Mouse (Mus musculus): ENCODE measurements around the gene Cltc.
A peak's percentile ranks its signal among the peaks of the same experiment; 100 is the strongest.
"Not testable (repeated sequence)": the region's sequence is repeated elsewhere in the genome, so short reads cannot be mapped to it uniquely, and the experiment has no call there.

Cltc gene

DNA sequence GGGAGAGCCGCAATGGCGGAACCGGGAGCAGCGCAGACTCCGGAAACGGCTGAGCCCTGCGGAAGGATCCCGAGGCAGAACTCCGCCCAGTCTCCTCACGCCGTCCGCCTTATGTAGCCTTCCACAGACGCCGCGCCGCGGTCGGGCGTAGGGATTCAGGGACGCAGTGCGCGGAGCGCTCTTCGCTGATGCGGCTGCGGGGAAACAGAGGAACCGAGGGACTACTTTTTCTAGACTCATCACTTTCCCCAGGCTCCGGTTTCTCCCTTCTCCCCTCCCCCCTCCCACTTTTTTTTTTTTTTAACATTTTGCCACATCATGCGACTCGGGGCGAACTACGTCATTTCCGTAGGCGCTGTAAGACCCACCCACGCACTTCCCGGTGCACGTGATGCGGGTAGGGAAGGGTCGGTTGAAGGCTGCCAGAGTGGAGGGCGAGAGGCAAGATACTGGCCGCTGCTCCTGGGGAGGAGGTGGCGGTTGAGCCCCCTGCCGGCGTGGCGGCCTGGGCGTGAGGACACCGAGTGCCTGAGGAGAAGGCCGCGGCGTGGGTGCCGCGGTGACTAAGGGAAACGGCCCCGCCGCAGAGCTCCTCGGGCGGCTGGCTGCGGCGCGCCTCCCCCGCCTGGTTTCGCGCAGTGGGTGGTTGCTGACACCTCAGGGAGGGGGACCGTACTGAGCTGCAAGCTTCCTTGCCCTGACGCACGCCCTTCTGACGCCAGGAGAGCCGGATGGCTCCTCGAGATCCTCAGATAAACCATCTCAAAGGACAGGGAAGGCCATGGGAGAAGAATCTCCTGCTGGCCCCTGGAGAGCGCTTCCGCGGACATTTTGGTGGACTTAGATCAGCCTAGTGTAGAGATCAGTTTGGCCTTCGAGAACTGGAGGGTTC, at the start of gene Cltc:
TSS of gene Cltc (minus strand) at position 86 of the 892 bp plus-strand sequence.
- peak; percentile 96 to 97 for DNase-seq (ENCODE audit: low spot score in 2 of 2)

DNA sequence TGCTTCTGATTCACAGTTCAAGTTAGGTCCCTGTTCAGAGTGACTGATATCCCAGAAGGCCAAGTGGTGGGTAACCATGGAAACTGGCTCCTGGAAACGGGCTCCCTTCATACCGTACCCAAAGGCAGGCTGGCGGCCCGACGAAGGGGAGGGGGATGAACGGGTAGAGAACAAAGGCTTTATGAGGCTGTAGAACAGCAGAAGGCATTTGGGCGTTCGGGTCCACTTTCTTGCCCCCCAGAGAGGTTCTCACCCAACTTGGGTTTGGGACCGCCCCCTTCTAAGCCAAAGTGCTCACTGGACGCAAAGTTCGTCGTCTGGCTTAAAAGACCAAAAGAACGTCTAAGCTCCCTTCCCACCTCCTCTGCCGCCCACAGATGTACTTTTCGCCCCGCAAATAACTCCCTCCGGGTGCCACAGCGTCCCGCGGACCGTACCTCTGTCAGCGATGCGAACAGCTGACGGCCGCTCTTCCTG, 49.7 kb upstream of the Cltc start:
- peak; percentile 32 to 38 for DNase-seq (ENCODE audit: low spot score in 2 of 2)

DNA sequence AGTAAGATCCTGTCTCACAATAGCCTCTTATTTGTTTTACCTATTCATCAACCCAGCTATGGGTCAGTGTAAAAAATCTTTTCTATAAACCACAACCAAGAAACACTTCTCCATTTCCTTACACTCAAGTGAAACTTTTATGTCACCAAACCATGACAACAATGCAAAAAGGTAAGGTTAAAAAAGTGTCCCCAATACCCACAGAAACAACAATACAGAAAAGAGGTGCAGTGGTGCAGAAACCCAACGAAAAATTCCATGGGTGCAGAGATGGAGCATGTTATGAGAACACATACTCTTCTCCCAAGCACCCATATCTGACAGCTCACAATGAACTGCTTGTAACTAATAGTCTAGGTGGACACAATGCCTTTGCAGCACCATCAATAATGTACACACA, 36.8 kb upstream of the Cltc start:
- no peak for DNase-seq (ENCODE audit: low spot score in 2 of 2)

DNA sequence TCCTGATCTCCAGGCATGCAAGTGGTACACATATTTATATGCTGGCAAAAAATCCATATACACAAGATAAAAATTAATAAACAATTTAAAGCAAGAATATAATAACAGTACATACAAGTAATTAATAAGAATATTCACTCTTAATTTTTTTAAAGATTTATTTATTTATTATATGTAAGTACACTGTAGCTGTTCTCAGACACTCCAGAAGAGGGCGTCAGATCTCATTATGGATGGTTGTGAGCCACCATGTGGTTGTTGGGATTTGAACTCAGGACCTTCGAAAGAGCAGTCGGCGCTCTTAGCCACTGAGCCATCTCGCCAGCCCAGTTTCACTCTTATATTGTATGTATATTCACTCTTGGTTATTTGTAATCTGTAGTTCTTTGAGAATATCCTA, 30.1 kb upstream of the Cltc start:
- not testable (repeated sequence) for DNase-seq (ENCODE audit: low spot score in 2 of 2)

DNA sequence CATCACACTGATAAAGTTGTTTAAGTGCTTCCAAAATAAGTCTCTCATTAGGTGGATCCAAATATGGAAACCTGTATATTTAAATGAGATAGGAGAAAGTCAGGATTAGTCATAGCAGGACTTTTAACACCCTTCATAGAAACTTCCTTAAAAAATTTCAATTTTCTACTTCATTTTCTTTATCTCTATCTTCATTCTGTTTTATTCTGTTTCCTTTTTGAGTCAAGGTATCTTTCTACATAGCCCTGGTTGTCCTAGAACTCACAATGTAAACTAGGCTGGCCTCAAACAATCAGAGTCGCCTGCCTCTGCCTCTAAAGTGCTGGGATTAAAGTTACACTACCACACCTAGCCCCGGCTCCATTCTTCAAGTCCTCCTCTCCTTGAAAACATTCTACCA, 28.4 kb upstream of the Cltc start:
- DNase-seq (ENCODE audit: low spot score in 2 of 2) = no peak

DNA sequence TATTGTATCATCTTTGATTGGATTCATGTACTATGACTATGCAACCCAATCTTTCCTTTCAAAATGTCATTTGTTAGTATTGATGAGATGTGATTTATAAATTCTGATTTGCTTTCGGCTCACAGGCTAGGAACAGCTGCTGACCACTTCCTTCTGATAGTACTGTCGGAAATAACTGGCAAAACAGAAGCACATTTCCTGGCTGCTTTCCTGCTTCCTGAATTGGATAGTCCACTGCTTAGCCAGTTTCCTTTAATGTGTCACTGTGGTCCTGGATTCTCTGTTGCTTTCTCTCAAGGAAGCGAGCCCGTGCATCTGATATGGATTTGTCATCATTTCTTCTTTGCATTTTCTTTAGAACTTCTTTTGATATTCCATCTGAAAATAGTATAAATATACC, 12.5 kb upstream of the Cltc start:
- peak in 1 of 2 experiments; percentile 13 for DNase-seq (ENCODE audit: low spot score in 2 of 2)

DNA sequence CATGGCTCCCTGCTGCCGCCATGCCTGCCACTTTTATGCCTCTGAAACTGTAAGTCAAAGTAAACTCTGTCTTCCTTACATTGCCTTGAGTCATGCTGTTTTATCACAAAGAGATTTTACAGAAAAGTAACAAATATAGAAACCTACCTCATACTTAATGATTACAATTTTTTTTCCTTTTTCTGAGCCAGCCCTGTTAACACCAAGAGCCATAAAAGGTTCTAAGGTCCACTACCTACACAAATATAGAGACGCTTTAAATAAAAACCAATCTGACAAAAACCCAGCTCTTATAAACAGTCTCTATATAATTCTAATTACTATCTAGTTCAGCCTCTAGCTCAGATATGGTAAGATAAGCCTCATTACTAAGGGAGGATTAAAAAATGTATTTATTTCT, 7.1 kb upstream of the Cltc start:
- no peak for DNase-seq (ENCODE audit: low spot score in 2 of 2)

DNA sequence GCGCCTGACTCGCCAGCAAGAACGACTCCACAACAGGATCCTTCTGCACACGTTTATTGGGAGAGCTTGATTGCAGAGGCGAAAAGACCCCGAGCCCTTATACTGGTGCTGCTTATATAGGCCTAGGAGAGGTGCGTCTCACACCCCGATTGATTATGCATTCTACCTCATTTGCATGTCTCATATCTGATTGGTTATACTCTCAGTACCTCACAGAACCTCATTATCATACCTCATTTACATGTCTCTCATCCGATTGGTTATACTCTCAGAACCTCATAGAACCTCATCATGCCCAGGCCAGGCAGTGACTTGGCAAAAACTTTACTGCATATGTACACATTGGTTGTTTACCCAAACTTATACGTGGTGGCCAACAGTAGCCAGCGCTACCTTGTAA, 5.8 kb upstream of the Cltc start:
- DNase-seq (ENCODE audit: low spot score in 2 of 2) = not testable (repeated sequence)

DNA sequence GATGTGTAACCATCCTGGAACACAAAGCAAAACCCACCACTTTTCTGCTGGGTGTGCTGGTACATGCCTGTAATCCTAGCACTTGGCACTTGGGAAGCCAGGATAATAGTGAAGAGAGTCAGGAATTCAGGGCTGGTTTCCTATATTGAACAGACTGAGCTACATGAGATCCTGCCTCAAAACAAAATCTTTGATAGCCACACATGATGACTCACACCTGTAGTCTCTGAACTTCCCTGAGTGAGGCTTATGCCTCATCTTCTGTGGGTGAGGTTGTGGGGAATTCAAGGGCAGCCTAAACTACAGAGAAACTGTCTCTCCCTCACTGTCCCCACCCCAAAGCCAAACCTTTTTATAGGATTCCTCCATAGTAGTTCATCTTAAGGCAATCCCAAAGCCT, 3.0 kb upstream of the Cltc start:
- no peak for DNase-seq (ENCODE audit: low spot score in 2 of 2)

DNA sequence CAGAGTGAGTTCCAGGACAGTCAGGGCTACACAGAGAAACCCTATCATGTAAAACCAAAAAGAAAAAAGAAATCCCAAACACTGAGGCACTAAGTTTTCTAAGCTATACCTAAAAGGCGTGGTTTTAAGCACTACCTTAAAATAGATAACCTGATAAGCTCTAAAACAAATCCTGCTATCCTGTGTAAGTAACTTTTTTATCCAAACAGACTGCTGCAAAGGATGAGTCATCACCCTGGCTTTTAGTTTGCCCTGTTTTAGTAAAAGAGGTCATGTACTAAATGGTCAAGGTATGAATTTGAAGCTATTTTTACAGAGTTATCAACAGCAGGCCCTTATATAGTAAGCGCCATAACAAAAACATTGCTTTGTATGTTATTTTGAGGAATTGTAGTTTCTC, 2.5 kb upstream of the Cltc start:
- DNase-seq (ENCODE audit: low spot score in 2 of 2) = no peak

DNA sequence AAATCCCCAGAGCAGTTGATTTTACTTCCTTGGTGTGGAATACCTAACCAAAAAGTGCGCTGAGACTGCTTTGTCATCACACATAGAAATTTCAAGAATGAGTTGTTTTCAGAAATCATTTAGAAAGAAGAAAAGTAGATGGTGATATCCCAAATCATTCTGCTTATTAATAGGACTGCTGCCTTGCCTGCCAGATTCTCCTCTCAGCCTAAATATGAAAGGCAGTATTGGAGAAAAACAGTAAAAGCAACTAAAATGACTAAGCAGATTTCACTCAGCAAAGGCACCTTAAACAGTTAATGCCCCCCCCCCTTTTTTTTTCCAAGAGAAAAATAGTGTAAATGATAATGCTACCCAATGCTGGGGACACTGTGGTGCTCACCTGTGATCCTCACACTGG, 1.9 kb upstream of the Cltc start:
- no peak for DNase-seq (ENCODE audit: low spot score in 2 of 2)

DNA sequence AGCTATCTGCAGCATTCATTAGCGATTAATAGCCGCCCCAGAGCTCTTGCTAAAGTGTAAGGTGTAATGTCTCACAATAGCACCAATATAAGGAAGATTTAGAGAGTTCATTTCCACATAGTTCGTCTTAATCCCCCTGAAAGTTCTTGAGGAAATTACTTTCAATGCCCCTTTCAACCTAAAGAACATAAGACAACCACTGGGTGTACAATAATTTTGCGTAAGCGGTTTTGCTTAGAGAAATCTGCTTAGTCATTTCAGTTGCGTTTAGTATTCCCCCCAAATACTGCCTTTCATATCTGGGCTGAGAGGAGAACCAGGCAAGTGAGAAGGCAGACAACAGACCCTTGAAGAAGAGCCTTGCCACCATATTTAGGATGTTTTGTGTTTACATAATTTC, 1.2 kb upstream of the Cltc start:
- DNase-seq (ENCODE audit: low spot score in 2 of 2) = no peak

DNA sequence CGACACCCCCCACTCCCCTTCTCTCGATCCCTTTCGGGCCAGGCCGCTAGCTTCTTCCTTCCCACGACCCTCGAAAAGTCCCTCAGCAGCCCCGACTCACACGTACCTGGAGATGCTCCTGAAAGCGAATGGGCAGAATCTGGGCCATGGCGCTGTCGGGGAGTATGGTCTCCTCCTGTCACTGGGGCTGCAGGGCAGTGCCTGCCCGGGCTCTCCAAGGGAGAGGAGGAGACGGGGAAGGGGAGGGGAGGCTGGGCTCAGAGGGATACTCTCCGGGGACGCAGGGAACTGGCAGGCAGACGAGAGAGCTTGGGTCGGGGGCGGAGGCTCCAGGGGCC, 254 bp downstream of the Cltc start:
- DNase-seq (ENCODE audit: low spot score in 2 of 2) = no peak

DNA sequence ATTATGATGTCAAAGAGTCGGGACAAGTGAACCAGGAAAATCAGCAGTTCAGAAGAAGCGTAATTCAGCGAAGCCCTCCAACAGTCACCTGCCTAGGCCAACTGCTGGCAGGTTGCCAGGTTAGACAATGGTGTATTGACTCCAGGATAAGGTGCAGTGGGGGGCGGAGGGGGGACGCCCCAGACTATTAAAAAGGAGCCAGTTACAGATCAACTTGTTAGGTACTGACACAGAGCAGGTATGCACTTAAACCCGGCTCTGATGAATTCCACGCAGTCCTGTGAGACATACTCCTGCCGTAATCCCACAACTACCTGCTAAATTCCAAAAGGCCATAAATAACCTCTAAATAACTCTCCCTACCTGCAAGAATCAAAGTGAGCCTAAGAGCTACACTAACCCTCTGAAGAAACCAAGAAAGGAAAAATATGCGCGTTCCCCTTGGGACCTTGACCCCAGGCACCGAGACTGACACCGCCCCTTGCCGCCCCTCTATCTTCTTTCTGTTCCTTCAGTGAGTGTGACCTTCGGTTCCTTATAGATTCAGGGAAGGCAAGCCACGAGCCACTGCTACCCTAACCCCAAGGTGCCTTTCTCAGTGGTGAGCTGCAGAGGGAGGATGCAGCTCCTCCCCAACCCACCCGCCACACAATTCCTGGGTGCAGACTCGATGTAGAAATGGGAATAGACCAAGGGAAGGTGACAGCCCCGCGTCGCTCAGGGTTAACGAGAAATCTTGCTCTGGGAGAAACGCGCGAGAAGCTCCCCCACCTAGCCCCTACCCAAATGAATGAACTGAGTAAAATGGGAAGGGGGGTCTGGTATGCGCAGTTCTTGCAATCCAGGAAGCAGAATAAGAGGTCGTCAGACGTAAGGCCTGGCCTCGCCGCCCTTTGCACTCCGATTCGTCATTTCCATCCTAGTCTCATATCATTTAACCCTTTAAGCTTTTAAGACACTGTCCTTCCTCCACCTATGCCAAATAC, 916 bp downstream of the Cltc start:
- peak; percentile 34 to 44 for DNase-seq (ENCODE audit: low spot score in 2 of 2)

DNA sequence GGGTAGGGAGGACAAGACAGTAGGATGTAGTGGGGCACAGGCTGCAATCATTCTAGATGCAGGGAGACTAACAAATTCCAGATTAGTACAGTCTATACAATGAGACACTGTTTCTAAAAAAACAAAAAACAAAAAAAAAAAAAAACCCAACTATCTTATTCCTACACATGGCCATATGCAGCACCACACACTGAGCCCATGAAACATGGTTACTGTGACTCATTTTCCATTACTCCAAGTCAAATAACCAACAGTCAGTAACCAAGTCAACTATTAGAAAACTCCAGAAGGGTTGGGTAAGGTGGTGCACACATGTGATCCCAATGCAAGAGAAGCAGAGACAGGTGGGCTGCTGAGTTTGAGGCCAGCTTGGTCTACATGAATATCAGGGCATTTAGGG, 5.0 kb downstream of the Cltc start:
- no peak for DNase-seq (ENCODE audit: low spot score in 2 of 2)

DNA sequence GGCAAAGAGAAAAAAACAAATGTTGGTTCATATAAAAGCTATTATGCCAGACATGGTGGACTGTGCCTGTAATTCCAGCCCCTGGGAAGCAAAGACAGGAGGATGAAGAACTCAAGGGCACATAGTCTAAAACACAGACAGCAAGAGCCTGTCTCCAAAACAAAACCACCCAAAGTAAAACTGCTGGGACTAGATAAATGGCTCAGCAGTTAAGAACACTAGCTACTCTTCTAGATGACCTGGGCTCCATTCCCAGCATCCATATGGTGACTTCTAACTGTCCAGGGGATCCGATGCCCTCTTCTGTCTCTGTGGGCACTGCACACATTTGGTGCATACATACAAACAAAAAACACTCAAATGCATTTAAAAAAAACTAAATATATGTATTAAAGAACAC, 6.4 kb downstream of the Cltc start:
- DNase-seq (ENCODE audit: low spot score in 2 of 2) = no peak

DNA sequence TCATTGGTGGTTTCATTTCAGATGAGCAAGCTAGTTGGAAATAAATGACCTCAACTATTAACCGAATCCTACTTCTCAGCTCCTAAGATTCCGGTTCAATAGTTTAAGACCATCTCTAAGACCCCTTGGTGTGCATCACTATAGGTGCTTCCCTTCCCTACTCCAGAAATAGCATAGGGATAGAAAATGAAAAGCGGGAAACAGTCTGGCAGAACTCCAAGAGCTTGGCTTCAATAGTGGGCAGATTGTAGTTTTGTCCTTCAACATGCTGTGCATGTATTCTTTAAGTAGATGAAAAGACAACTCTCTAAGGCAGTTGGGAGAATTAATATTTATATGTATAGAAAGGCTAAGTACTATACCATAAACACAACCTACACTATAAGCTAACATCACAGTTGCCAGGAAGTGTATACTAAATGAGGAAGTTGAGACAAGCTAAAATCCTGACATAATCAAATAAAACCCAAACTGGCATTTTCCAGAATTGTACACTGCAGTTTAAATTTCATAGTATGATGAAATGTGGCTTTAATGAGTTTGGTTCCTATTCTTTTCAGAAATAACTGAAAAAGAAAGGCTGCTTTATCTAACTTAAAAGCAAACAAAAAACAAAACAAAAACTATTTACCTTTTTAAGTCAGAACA, 7.5 kb downstream of the Cltc start:
- no peak for DNase-seq (ENCODE audit: low spot score in 2 of 2)

DNA sequence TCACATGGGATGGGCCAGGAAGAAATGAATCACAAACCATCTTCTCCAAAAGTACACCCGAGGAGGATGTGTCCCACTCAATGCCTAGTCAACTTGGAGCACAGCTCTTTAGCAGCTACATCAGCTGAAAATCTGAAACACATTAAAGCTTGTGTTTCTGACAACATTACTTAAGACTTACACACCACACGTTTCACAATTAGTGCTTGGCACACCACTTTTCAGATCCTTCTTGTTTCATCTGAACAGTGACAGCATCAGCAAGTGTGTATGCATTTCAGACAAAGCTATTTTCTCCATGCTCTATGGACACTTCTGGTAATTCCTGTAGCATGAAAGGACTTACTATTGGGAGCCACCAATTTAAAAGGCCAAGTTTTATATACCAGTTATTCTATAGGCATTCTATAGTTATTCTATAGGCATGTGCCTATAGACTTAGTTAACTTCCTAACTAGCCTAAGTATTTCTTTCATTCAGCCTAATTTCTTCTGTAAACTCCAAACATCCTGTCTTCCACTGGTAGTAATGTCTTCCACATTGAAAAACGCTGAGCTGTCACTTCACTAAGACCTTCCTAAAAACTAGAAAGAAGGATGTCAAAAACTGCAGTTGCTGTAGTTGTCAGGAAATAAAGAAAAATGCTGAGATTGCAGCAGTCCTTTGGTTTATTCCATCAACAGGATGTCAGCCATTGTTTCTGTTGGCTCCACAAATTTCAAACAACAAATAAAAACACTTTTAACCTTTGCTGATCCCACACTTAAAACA, 11.5 kb downstream of the Cltc start:
- DNase-seq (ENCODE audit: low spot score in 2 of 2) = peak in 1 of 2 experiments; percentile 22

DNA sequence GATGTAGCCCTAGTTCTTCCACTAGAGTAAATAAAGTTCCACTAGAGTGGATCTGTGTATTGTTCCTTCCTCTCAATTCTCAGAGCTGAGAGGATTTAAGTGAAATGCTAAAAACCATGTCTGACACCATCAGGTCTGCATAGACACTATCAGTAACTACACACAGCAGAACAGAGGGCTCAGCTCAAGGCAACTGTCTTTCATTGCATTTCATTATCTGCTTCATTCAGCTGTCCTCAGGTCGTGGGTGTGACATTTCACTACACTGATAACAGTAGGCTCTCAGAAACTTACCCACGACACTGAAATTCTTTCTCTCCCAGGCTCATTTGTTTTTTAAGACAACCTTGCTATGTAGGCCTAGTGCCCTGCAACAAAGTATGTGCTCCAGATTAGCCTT, 14.8 kb downstream of the Cltc start:
- no peak for DNase-seq (ENCODE audit: low spot score in 2 of 2)

DNA sequence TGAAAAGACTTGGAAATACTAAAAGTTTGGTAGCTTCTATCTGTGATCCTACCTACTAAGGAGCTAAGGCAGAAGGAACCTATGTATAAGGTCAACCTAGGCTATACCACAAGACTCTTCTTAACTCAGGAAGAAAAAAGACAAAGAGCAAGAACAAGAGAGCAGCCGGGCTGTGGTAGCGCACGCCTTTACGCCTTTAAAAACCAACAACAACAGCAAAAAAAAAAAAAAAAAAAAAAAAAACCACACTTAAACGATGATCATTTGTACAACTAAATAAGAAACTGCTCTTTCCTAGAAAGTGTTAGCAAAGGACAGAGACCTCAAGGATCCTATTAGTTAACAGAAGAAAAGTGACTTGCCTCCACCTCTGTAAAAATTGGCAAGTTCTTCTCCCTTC, 15.9 kb downstream of the Cltc start:
- no peak for DNase-seq (ENCODE audit: low spot score in 2 of 2)

DNA sequence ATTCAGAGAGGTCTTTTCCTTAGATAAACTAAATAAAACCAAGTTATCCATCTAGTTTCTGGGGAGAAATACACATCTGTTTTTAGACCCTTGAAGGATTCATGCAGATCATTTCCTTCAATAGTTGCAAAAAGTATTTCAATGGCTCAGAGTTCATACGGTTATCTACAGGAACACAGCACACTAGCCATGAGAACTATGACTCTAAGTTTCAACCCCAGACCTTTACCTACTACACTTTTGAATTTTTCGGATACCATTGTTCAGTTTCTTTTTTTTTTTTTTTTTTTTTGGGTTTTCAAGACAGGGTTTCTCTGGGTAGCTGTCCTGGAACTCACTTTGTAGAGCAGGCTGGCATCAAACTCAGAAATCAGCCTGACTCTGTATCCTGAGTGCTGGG, 17.9 kb downstream of the Cltc start:
- no peak for DNase-seq (ENCODE audit: low spot score in 2 of 2)

Data from heart, adult 9 months (tissue).